Mouse (Mus musculus): ENCODE data around the gene Dzip1l.

DNA sequence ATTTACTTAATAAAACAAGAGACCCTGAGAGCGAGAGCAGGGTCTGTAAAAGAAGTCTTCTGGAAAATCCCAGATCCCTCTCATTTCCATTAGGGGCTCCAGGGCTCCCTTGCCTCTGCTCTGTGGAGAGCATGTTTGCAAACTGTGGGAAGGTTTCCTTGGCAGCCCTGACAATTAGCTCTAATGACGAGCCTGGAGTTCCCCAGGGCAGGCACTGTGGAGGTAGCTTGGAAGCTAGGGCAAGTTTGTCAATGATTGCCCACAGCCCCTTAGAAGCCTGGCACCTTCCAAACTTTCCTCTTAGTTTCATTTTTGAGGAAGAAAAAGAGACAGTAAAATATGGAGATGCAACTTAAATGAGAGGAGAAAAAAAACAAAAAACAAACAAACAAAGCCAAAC, 2.5 kb downstream of the Dzip1l start:
- TF ChIP-seq POLR2A (IDR thresholded peaks at IDR 0.05; ENCODE audit: extremely low read depth, insufficient read depth, low read length): no peak
- no peak for TF ChIP-seq CTCF (IDR thresholded peaks at IDR 0.05; ENCODE audit: extremely low read depth, insufficient read depth, low read length)
